Mouse (Mus musculus) leukemia stem cell, adult 10-12 weeks (primary cell): ENCODE results near the gene Tlr4. TPM values are rescaled to one million over a fixed set of nuclear protein-coding genes. Genes with fewer than 3 reads are reported as not detected.

Source experiments
- polyA plus RNA-seq: library from polyadenylated mRNA; stranded (reverse); fragments of >175 nt; gene quantifications from 2 replicates; pipeline ENCODE4 v1.2.3, GENCODE M21; 2012; ENCODE audit warnings: low replicate concordance

The Tlr4 gene
- 0.11 and 0.34 TPM in 2 replicates for polyA plus RNA-seq

GRCm38 (mm10) chr4:66827463-66828162 lies at the start of gene Tlr4:
Gene Tlr4 (plus strand): TSS chr4:66827584.

